Mouse (Mus musculus): ENCODE data around the gene Nrcam. TPM values are rescaled to one million over a fixed set of nuclear protein-coding genes. Genes with fewer than 3 reads are reported as not detected.

The Nrcam gene
- polyA plus RNA-seq, 1 experiment from 2014 or later = 67.6 TPM

GRCm38 (mm10) chr12:44308221-44308620 is 20.5 kb upstream of the Nrcam start:
- Histone ChIP-seq H3K4me2 (replicated peaks; ENCODE audit: low read depth, low read length) (no peak overlapping the region), H3K4me3 (ENCODE audit: low read depth, low read length) (no peak overlapping the region), H3K27ac (ENCODE audit: low read depth, low read length) (no peak overlapping the region), H3K9me3 (ENCODE audit: control insufficient read depth, low read length) (no peaks in the 10 kb centered on the region), H3K9ac (ENCODE audit: low read depth, low read length) (no peak overlapping the region), H3K36me3 (ENCODE audit: control insufficient read depth, insufficient read depth, low read length) (no peaks in the 10 kb centered on the region), H3K27me3 (ENCODE audit: control insufficient read depth, insufficient read depth, low read length) (no peaks in the 10 kb centered on the region), H3K4me1 (replicated peaks; ENCODE audit: control insufficient read depth, insufficient read depth, low read length) (no peaks in the 10 kb centered on the region)
- DNase-seq (ENCODE audit: low spot score) (no peak), ATAC-seq (ENCODE audit: low FRiP score) (no peak)
- WGBS = 89% methylated on average over 3 of the region's 3 CpGs

- 89% methylated on average over 2 of the region's 2 CpGs for WGBS
- Histone ChIP-seq H3K9ac (ENCODE audit: low read depth, low read length) (no peak overlapping the region), H3K27ac (ENCODE audit: low read depth, low read length) (no peak overlapping the region), H3K36me3 (ENCODE audit: control insufficient read depth, insufficient read depth, low read length) (no peaks in the 10 kb centered on the region), H3K27me3 (ENCODE audit: control insufficient read depth, insufficient read depth, low read length) (no peaks in the 10 kb centered on the region), H3K4me1 (replicated peaks; ENCODE audit: control insufficient read depth, insufficient read depth, low read length) (no peaks in the 10 kb centered on the region), H3K4me2 (replicated peaks; ENCODE audit: low read depth, low read length) (no peak overlapping the region), H3K4me3 (ENCODE audit: low read depth, low read length) (no peak overlapping the region), H3K9me3 (ENCODE audit: control insufficient read depth, low read length) (no peaks in the 10 kb centered on the region)
- ATAC-seq (ENCODE audit: low FRiP score) (no peak), DNase-seq (ENCODE audit: low spot score) (no peak)
Measured at GRCm38 (mm10) chr12:44315212-44315611, 13.5 kb upstream of the Nrcam start.

- Histone ChIP-seq H3K4me1 (replicated peaks; ENCODE audit: control insufficient read depth, insufficient read depth, low read length) (no peaks in the 10 kb centered on the region), H3K4me3 (ENCODE audit: low read depth, low read length) (no peak overlapping the region), H3K27ac (ENCODE audit: low read depth, low read length) (no peak overlapping the region), H3K4me2 (replicated peaks; ENCODE audit: low read depth, low read length) (no peak overlapping the region), H3K27me3 (ENCODE audit: control insufficient read depth, insufficient read depth, low read length) (no peaks in the 10 kb centered on the region), H3K36me3 (ENCODE audit: control insufficient read depth, insufficient read depth, low read length) (no peaks in the 10 kb centered on the region), H3K9me3 (ENCODE audit: control insufficient read depth, low read length) (no peaks in the 10 kb centered on the region), H3K9ac (ENCODE audit: low read depth, low read length) (no peak overlapping the region)
- ATAC-seq (ENCODE audit: low FRiP score) (no peak), DNase-seq (ENCODE audit: low spot score) (no peak)
Measured at GRCm38 (mm10) chr12:44325091-44325490, 3.6 kb upstream of the Nrcam start.

GRCm38 (mm10) chr12:44327452-44327851 is 1.2 kb upstream of the Nrcam start:
- peak; percentile 27 for DNase-seq (ENCODE audit: low spot score)

GRCm38 (mm10) chr12:44329316-44330215 is 881 bp downstream of the Nrcam start:
- Histone ChIP-seq H3K27ac (ENCODE audit: low read depth, low read length) (peak overlapping the region; percentile 93), H3K9ac (ENCODE audit: low read depth, low read length) (peak overlapping the region; percentile 81), H3K9me3 (ENCODE audit: control insufficient read depth, low read length) (no peaks in the 10 kb centered on the region), H3K4me2 (replicated peaks; ENCODE audit: low read depth, low read length) (peak overlapping the region; percentile 85), H3K36me3 (ENCODE audit: control insufficient read depth, insufficient read depth, low read length) (no peaks in the 10 kb centered on the region), H3K4me1 (replicated peaks; ENCODE audit: control insufficient read depth, insufficient read depth, low read length) (no peaks in the 10 kb centered on the region), H3K4me3 (ENCODE audit: low read depth, low read length) (peak overlapping the region; percentile 73), H3K27me3 (ENCODE audit: control insufficient read depth, insufficient read depth, low read length) (no peaks in the 10 kb centered on the region)
- DNase-seq (ENCODE audit: low spot score) (peak; percentile 72), ATAC-seq (ENCODE audit: low FRiP score) (peak; percentile 71)
- WGBS = under 1% methylated on average over 61 of the region's 61 CpGs

More at GRCm38 (mm10) chr12:44327452-44327851, 1.2 kb upstream of the Nrcam start:
- Histone ChIP-seq H3K4me1 (replicated peaks; ENCODE audit: control insufficient read depth, insufficient read depth, low read length) (no peaks in the 10 kb centered on the region), H3K4me3 (ENCODE audit: low read depth, low read length) (no peak overlapping the region), H3K27me3 (ENCODE audit: control insufficient read depth, insufficient read depth, low read length) (no peaks in the 10 kb centered on the region), H3K36me3 (ENCODE audit: control insufficient read depth, insufficient read depth, low read length) (no peaks in the 10 kb centered on the region), H3K27ac (ENCODE audit: low read depth, low read length) (no peak overlapping the region), H3K9ac (ENCODE audit: low read depth, low read length) (no peak overlapping the region), H3K9me3 (ENCODE audit: control insufficient read depth, low read length) (no peaks in the 10 kb centered on the region), H3K4me2 (replicated peaks; ENCODE audit: low read depth, low read length) (no peak overlapping the region)
- no peak for ATAC-seq (ENCODE audit: low FRiP score)
- 34% methylated on average over 6 of the region's 6 CpGs for WGBS

GRCm38 (mm10) chr12:44330216-44330719 is 1.6 kb downstream of the Nrcam start:
- H3K4me2 ChIP-seq (replicated peaks; ENCODE audit: low read depth, low read length) = peak overlapping the region; percentile 85
- no peaks in the 10 kb centered on the region for H3K4me1 ChIP-seq (replicated peaks; ENCODE audit: control insufficient read depth, insufficient read depth, low read length)
- peak overlapping the region; percentile 73 for H3K4me3 ChIP-seq (ENCODE audit: low read depth, low read length)
- no peak for DNase-seq (ENCODE audit: low spot score)
- peak overlapping the region; percentile 93 for H3K27ac ChIP-seq (ENCODE audit: low read depth, low read length)
- H3K27me3 ChIP-seq (ENCODE audit: control insufficient read depth, insufficient read depth, low read length) = no peaks in the 10 kb centered on the region
- H3K9ac ChIP-seq (ENCODE audit: low read depth, low read length) = peak overlapping the region; percentile 81
- no peaks in the 10 kb centered on the region for H3K36me3 ChIP-seq (ENCODE audit: control insufficient read depth, insufficient read depth, low read length)
- 1% methylated on average over 9 of the region's 9 CpGs for WGBS
- peak; percentile 6 for ATAC-seq (ENCODE audit: low FRiP score)
- no peaks in the 10 kb centered on the region for H3K9me3 ChIP-seq (ENCODE audit: control insufficient read depth, low read length)

GRCm38 (mm10) chr12:44337136-44337640 is 8.5 kb downstream of the Nrcam start:
- H3K36me3 ChIP-seq (ENCODE audit: control insufficient read depth, insufficient read depth, low read length) = no peaks in the 10 kb centered on the region
- no peaks in the 10 kb centered on the region for H3K4me1 ChIP-seq (replicated peaks; ENCODE audit: control insufficient read depth, insufficient read depth, low read length)
- no peak overlapping the region for H3K9ac ChIP-seq (ENCODE audit: low read depth, low read length)
- no peak overlapping the region for H3K4me3 ChIP-seq (ENCODE audit: low read depth, low read length)
- H3K4me2 ChIP-seq (replicated peaks; ENCODE audit: low read depth, low read length) = no peak overlapping the region
- no peak for DNase-seq (ENCODE audit: low spot score)
- H3K27ac ChIP-seq (ENCODE audit: low read depth, low read length) = no peak overlapping the region
- no peaks in the 10 kb centered on the region for H3K27me3 ChIP-seq (ENCODE audit: control insufficient read depth, insufficient read depth, low read length)
- WGBS = 55% methylated on average over 2 of the region's 2 CpGs
- no peak for ATAC-seq (ENCODE audit: low FRiP score)
- H3K9me3 ChIP-seq (ENCODE audit: control insufficient read depth, low read length) = no peaks in the 10 kb centered on the region

GRCm38 (mm10) chr12:44338195-44338622 is 9.5 kb downstream of the Nrcam start:
- H3K27me3 ChIP-seq (ENCODE audit: control insufficient read depth, insufficient read depth, low read length) = no peaks in the 10 kb centered on the region
- no peaks in the 10 kb centered on the region for H3K36me3 ChIP-seq (ENCODE audit: control insufficient read depth, insufficient read depth, low read length)
- H3K4me2 ChIP-seq (replicated peaks; ENCODE audit: low read depth, low read length) = 0 out of 2 replicates have a peak overlapping the region, but pooled peaks have one; percentile 23
- ATAC-seq (ENCODE audit: low FRiP score) = peak; percentile 94
- no peaks in the 10 kb centered on the region for H3K4me1 ChIP-seq (replicated peaks; ENCODE audit: control insufficient read depth, insufficient read depth, low read length)
- no peak overlapping the region for H3K4me3 ChIP-seq (ENCODE audit: low read depth, low read length)
- H3K27ac ChIP-seq (ENCODE audit: low read depth, low read length) = peak overlapping the region; percentile 72
- H3K9ac ChIP-seq (ENCODE audit: low read depth, low read length) = no peak overlapping the region
- 17% methylated on average over 8 of the region's 8 CpGs for WGBS
- DNase-seq (ENCODE audit: low spot score) = peak; percentile 71
- no peaks in the 10 kb centered on the region for H3K9me3 ChIP-seq (ENCODE audit: control insufficient read depth, low read length)

Data from hindbrain, embryonic 11.5 days (tissue).